Mouse (Mus musculus) small intestine, adult 2 months (tissue): Measurements from ENCODE around the gene Unc119b. TPM values are rescaled to one million over a fixed set of nuclear protein-coding genes. Genes with fewer than 3 reads are reported as not detected.

Source experiments
- H3K27ac ChIP-seq: fragments of 200-500 bp; 2 replicates; pipeline ENCODE4 v1.5.1; 2012; ENCODE audit warnings: low read depth, low read length, control low read depth, inconsistent platforms; ENCODE audit not compliant: insufficient read depth
- H3K27me3 ChIP-seq: fragments of 200-500 bp; 2 replicates; pipeline ENCODE4 v1.6.1; 2012; ENCODE audit warnings: mild to moderate bottlenecking, moderate library complexity, low read length, inconsistent platforms; ENCODE audit not compliant: control insufficient read depth, insufficient read depth
- H3K36me3 ChIP-seq: fragments of 200-500 bp; 2 replicates; pipeline ENCODE4 v1.6.1; 2012; ENCODE audit warnings: mild to moderate bottlenecking, low read length, control low read depth, inconsistent platforms; ENCODE audit not compliant: control insufficient read depth, insufficient read depth
- H3K4me1 ChIP-seq: fragments of 200-500 bp; 2 replicates; pipeline ENCODE4 v1.6.1; 2012; ENCODE audit warnings: low read length, inconsistent platforms, mixed read lengths; ENCODE audit not compliant: control insufficient read depth, insufficient read depth, insufficient read length
- H3K4me3 ChIP-seq: fragments of 200-500 bp; 2 replicates; pipeline ENCODE4 v1.5.1; 2012; ENCODE audit warnings: low read depth, mild to moderate bottlenecking, control low read depth, inconsistent platforms, low read length, moderate library complexity
- CTCF ChIP-seq: fragments of 200-500 bp; IDR thresholded peaks from 2 replicates; pipeline ENCODE4 v1.5.1; 2012; ENCODE audit warnings: low read depth, mild to moderate bottlenecking, control low read depth, inconsistent platforms, low read length, moderate library complexity, mixed read lengths; ENCODE audit not compliant: insufficient replicate concordance, insufficient read length; ENCODE audit errors: extremely low read depth
- POLR2A ChIP-seq: fragments of 200-500 bp; IDR thresholded peaks from 2 replicates; pipeline ENCODE4 v1.6.1; 2012; ENCODE audit warnings: low read depth, mild to moderate bottlenecking, control low read depth, inconsistent platforms, low read length, moderate library complexity
- WGBS: fragments of 180-500 bp; shearing (Covaris S2); methylation state at CpG from one replicate; pipeline ENCODE4 v1.1.7; 2018; 5-methylcytosine and 5-hydroxymethylcytosine counted together
- polyA plus RNA-seq: library from polyadenylated mRNA; depleted of rRNA; stranded (reverse); fragments of >200 nt; gene quantifications from 2 replicates; pipeline ENCODE4 v1.2.3, GENCODE M21; 2012

Unc119b gene
- polyA plus RNA-seq, 1 experiment, result 26.5 TPM

DNA sequence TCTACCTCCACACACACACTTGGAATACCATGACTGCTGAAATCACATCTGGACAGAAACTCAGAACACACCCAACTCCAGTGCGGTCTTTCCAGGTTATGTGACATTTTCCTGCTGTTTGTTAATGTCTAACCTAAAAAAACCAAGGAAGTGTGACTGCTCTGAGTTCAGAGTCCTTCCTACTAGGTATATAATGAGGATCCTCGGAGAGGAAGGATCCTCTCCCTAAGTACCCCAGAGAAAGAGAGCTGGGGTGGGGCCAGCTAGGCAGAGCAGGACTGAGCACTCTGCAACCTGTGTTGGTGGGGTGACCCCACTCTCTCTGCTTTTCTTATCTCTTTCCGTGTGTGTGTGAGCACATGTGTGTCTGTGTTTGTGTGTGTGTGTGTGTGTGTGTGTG lies 12.6 kb upstream of the Unc119b start:
- Histone ChIP-seq H3K4me1 (peaks cover 5% of the 10 kb centered on the region; the same call in 1 of the 2 replicates), H3K27ac (no peak overlapping the region), H3K27me3 (no peaks in the 10 kb centered on the region), H3K4me3 (no peak overlapping the region), H3K36me3 (peaks cover 72% of the 10 kb centered on the region)
- TF ChIP-seq POLR2A (no peak), CTCF (no peak)
- 41% methylated on average over 3 of the region's 3 CpGs for WGBS

DNA sequence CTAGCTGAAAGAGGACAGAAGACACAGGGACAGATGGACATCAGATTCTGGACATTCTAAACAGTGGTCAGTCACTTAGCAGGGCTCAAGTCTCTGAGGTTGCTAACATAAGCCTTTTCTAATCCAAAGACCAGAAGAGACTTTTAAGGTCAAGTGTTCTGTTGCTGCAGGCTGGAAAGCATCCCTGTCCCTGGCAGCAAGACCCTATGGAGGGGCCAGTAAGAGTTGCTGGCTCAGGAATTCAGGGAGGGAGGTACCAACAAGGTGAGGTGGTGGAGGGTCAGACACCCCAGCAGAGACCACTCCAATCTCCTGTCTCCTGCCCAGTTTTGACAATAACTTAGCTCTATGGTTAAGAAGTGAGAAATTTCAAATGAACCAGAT lies 12.0 kb upstream of the Unc119b start:
- H3K27ac ChIP-seq, result no peak overlapping the region
- H3K36me3 ChIP-seq, result peaks cover 68% of the 10 kb centered on the region
- no peak for TF ChIP-seq POLR2A
- TF ChIP-seq CTCF, result no peak
- H3K27me3 ChIP-seq, result no peaks in the 10 kb centered on the region
- H3K4me1 ChIP-seq, result peaks cover 5% of the 10 kb centered on the region; the same call in 1 of the 2 replicates
- H3K4me3 ChIP-seq, result no peak overlapping the region

DNA sequence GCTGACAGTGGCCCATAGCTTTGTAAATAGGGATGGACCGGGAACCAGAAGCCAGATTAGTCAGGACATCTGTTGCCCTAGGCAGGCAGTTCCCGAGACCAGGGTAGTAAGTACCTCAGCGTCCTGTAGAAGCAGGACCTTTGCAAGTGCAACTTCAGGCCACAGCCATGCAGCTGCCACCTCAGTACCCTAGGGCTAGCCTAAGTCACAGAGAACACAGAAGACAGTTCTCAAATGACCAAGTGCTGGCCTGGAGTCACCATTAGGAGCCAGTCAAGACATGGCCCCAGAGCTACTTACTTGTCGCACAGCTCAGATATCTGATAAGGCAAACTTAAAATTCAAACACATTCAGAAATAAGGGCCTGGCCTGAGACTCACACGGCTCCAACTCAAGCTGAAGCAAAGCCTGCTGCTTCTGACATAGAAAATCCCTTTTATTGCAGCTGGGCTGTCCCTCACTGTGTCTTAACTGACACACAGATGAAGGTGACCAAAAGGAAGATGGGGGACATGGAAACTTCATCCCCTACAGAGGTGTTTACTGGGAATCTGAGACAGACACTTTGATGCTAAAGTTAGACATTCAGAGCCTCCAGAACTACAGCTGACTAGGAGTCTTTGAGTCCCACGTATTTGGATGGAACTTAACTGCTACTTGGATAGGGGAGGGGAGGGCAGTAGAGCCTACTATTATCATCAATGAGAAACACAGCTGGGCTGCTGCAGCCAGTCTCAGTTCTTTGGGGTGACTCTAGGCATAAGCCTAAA lies 11.4 kb upstream of the Unc119b start:
- H3K4me3 ChIP-seq, result no peak overlapping the region
- 77% methylated on average over 6 of the region's 6 CpGs for WGBS
- peaks cover 64% of the 10 kb centered on the region for H3K36me3 ChIP-seq
- no peaks in the 10 kb centered on the region for H3K27me3 ChIP-seq
- H3K4me1 ChIP-seq, result 0 out of 2 replicates have a peak, but pooled peaks cover 3% of the 10 kb centered on the region
- no peak overlapping the region for H3K27ac ChIP-seq
- TF ChIP-seq CTCF, result no peak
- TF ChIP-seq POLR2A, result no peak

DNA sequence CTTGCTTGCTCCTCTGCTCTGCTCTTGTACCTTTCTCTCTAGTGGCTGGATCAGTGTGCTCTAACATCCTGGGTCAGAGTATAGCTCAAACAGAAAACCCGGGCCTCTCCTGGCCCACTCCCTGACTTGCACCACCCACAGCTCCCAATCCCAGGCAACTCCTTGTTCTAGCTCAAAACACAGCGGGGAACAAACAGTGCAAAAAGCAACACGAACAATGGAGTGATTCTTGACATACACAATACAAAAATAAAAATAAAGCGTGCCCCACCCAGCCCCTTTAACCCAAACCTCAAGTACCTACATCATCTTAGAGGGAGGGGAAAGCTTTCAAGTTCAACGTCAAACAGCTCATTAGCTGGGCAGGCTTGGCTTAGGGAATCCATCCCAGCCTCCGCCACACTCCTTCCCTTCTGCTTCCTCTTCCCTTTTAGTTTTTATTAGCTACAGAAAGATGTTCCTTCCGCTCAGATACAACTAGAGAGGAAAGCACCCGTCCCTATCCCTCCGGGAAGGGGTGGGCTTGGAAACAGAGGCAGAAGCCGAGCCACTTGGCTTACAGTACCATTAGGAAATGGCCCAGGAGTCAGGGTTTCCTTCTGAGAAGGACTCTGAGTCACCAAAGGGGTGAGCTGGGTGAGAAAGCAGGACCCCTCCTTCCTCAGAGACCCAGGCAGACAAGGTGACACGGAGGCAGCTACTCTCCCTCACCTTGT lies 10.6 kb upstream of the Unc119b start:
- Histone ChIP-seq H3K36me3 (peaks cover 56% of the 10 kb centered on the region), H3K27ac (no peak overlapping the region), H3K27me3 (no peaks in the 10 kb centered on the region)

DNA sequence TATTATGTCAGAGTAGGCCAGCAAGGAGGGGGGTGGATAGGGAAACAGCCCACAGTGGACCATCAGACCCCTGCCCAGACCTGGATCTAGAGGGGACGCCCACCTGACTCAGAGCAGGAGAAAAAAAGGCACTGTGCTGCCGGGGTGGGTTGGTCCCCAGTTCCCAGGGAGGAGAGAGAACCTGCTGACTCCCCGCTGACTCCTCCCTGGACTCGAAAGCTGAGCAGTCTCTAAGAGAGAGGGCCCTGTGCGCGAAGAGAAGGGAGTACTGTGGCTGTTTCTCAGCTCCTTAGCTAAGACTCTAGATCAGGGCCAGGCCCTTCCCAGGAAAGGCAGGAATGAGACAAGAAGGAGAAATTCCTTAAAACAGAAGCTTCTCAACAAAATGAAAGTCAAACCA lies 9.7 kb upstream of the Unc119b start:
- H3K36me3 ChIP-seq, result peaks cover 47% of the 10 kb centered on the region
- 80% methylated on average over 6 of the region's 6 CpGs for WGBS
- TF ChIP-seq POLR2A, result no peak
- TF ChIP-seq CTCF, result no peak
- H3K4me1 ChIP-seq, result 0 out of 2 replicates have a peak, but pooled peaks cover 3% of the 10 kb centered on the region
- no peaks in the 10 kb centered on the region for H3K27me3 ChIP-seq
- H3K27ac ChIP-seq, result no peak overlapping the region
- no peak overlapping the region for H3K4me3 ChIP-seq

More for the DNA sequence above, 10.6 kb upstream of the Unc119b start:
- 75% methylated on average over 11 of the region's 11 CpGs for WGBS
- Histone ChIP-seq H3K4me3 (no peak overlapping the region), H3K4me1 (0 out of 2 replicates have a peak, but pooled peaks cover 3% of the 10 kb centered on the region)
- TF ChIP-seq CTCF (no peak), POLR2A (no peak)

DNA sequence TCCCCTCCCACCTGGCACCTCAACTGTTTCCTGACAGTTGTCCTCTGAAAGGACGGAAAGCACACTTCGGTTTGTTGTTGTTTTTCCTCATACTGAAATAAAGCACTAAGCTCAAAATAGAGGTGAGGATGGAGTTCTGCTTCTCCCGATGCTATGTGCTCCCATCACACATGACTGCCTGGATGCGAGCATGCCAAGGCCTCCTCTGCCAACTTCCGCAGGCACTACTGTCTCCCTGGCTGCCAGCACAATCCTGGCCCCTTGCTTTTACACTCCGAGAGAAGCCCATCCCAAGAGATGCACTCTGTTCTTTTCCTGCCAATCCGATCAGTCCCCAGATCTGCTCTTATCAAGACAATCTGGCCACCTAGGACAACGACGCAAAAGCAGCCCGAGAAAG lies 8.8 kb upstream of the Unc119b start:
- H3K27me3 ChIP-seq, result no peaks in the 10 kb centered on the region

DNA sequence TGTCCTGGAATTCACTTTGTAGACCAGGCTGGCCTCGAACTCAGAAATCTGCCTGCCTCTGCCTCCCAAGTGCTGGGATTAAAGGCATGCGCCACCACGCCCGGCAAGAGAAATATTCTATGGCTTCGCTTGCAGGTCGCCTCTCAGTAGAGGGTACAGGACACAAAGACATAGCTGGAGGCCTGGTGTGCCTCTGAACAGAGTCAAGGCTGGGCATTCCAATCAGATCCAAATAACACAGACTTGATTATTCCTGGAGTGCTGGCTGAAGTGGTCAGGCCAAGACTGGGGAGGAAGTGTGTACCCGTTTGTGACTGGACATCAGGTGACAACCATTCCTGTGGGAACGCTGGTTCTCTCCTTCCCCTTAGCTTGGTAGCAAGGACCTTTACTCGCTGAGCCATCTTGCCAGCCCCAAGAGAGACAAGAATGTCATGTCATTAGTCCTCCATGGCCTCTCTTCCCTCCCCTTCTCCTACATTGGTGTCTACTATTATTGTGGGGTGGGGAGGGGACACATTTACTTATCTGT lies 7.5 kb upstream of the Unc119b start:
- Histone ChIP-seq H3K4me1 (no peaks in the 10 kb centered on the region), H3K27me3 (no peaks in the 10 kb centered on the region), H3K27ac (no peak overlapping the region), H3K36me3 (peaks cover 28% of the 10 kb centered on the region), H3K4me3 (no peak overlapping the region)
- TF ChIP-seq POLR2A (no peak), CTCF (no peak)
- WGBS, result 89% methylated on average over 9 of the region's 9 CpGs

More for the DNA sequence above, 8.8 kb upstream of the Unc119b start:
- TF ChIP-seq POLR2A, result no peak
- H3K27ac ChIP-seq, result no peak overlapping the region
- H3K4me3 ChIP-seq, result no peak overlapping the region
- peaks cover 40% of the 10 kb centered on the region for H3K36me3 ChIP-seq
- WGBS, result 71% methylated on average over 10 of the region's 10 CpGs
- 0 out of 2 replicates have a peak, but pooled peaks cover 3% of the 10 kb centered on the region for H3K4me1 ChIP-seq
